Mouse (Mus musculus): Measurements from ENCODE around the gene Morc1. TPM values are rescaled to one million over a fixed set of nuclear protein-coding genes. Genes with fewer than 3 reads are reported as not detected.
A peak's percentile ranks its signal among the peaks of the same experiment; 100 is the strongest.

The Morc1 gene
- total RNA-seq, 2 experiments from 2014 or later: not detected

GRCm38 (mm10) chr16:48613783-48614182, 182.7 kb downstream of the Morc1 start:
- ATAC-seq (replicated peaks; ENCODE audit: low FRiP score, low TSS enrichment, poor library complexity, severe bottlenecking): no peak

GRCm38 (mm10) chr16:48620510-48620909, 189.5 kb downstream of the Morc1 start:
- ATAC-seq (replicated peaks; ENCODE audit: low FRiP score, low TSS enrichment, poor library complexity, severe bottlenecking): no peak

DNA sequence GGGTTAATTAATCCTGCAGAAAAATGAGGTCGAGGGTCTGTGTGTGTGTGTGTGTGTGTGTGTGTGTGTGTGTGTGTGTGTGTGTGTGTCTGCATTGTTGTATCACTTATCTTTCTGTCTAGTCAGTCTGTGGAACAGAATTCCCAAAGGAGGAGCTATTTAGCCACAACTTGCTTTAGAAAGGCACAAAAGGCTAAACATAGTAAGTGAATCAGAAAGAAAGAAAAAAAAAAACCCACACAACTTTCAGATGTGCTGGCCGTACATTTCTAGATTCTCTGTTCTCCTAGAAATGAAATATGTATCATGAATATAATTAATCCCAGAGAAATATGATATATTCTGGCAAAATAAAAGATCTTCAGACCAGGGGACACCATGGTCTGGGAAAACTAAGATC, 190.0 kb downstream of the Morc1 start:
- ATAC-seq (replicated peaks; ENCODE audit: low FRiP score, low TSS enrichment, poor library complexity, severe bottlenecking): no peak

DNA sequence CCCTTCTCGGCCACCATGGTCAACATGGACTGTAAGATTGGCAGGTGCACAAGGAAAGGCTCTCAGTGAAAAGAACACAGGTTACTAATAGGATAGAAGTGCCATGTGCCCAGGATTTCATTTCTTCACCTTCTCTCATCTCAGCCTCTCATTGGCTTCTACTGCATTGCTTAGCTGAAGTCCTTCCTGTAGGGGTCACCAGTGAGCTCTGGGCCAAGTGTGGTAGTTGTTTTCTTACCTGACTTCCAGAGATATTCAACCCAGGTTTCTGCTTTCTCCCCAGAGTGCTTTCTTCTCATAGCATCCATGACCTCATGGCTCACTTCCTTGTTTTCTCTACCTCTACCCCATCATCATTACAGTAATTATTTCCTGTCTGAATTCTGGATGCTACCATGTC, 192.4 kb downstream of the Morc1 start:
- ATAC-seq (replicated peaks; ENCODE audit: low FRiP score, low TSS enrichment, poor library complexity, severe bottlenecking): peak; percentile 63

GRCm38 (mm10) chr16:48626186-48626585, 195.1 kb downstream of the Morc1 start:
- no peak for ATAC-seq (replicated peaks; ENCODE audit: low FRiP score, low TSS enrichment, poor library complexity, severe bottlenecking)

DNA sequence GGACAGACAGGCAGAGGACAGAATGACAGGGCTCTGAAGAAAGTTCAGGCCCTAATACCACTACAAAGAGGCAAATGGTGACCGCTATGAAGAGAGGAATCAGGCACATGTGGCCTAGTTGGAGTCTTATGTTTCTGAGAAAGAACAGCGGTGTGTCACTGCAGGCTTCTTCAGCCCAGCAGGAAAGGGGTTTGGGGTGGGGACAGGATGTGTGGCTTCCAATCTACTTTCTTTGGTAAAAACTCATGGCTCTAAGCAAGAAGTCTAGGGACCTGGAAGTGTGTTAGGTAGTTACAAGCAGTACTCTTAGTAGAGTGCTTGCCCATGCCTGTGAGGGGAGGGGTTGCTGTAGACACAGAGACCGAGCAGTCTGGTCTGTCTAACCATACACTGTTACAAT, 196.3 kb downstream of the Morc1 start:
- ATAC-seq (replicated peaks; ENCODE audit: low FRiP score, low TSS enrichment, poor library complexity, severe bottlenecking): no peak

- no peak for ATAC-seq (replicated peaks; ENCODE audit: low FRiP score, low TSS enrichment, poor library complexity, severe bottlenecking)
These were observed 198.7 kb downstream of the Morc1 start for GRCm38 (mm10) chr16:48629710-48630109.

- ATAC-seq (replicated peaks; ENCODE audit: low FRiP score, low TSS enrichment, poor library complexity, severe bottlenecking): no peak
These were observed 199.4 kb downstream of the Morc1 start for GRCm38 (mm10) chr16:48630466-48630865.

GRCm38 (mm10) chr16:48632351-48632750, 201.3 kb downstream of the Morc1 start:
- ATAC-seq (replicated peaks; ENCODE audit: low FRiP score, low TSS enrichment, poor library complexity, severe bottlenecking): no peak

- no peak for ATAC-seq (replicated peaks; ENCODE audit: low FRiP score, low TSS enrichment, poor library complexity, severe bottlenecking)
These were observed 215.2 kb downstream of the Morc1 start for GRCm38 (mm10) chr16:48646246-48646645.

DNA sequence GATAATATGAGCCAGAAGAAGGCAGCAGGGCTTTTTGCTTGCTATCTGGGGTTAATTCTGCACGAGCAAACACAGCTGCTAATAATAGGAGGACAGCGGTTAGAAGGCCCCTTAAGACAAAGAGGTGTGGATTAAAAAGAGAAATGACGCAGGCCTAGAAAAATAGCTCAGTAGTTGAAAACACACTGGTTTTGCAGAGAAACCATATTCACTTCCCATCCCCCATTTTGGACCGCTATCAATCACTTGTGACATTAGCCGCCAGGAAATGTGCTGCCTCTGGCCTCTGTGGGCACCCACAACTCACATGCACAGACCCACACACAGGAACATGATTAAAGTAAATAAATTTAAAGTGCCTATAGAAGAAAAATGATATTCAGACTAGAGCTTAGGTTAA, 240.7 kb downstream of the Morc1 start:
- ATAC-seq (replicated peaks; ENCODE audit: low FRiP score, low TSS enrichment, poor library complexity, severe bottlenecking): no peak

DNA sequence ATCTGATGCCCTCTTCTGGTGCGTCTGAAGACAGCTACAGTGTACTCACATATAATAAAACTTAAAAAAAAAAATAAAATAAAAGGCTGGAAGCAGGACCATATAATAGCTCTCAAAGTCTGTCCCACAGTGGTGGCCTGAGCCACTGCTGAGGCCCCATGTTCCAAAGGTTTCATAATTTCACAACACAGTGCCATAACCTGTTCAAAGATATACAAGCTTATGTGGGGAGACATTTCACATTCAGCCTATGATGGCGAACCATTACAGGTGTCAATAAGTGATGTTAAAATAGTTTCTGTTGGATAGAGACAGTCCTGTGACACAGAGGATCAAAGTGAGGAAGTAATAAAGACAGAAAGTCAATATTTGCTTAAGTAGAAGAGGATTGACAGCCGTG, 241.6 kb downstream of the Morc1 start:
- ATAC-seq (replicated peaks; ENCODE audit: low FRiP score, low TSS enrichment, poor library complexity, severe bottlenecking): no peak

- peak; percentile 96 for ATAC-seq (replicated peaks; ENCODE audit: low FRiP score, low TSS enrichment, poor library complexity, severe bottlenecking)
These were observed 244.6 kb downstream of the Morc1 start for GRCm38 (mm10) chr16:48675607-48676006.

GRCm38 (mm10) chr16:48676205-48676604, 245.2 kb downstream of the Morc1 start:
- no peak for ATAC-seq (replicated peaks; ENCODE audit: low FRiP score, low TSS enrichment, poor library complexity, severe bottlenecking)

GRCm38 (mm10) chr16:48677381-48677780, 246.3 kb downstream of the Morc1 start:
- ATAC-seq (replicated peaks; ENCODE audit: low FRiP score, low TSS enrichment, poor library complexity, severe bottlenecking): no peak

- ATAC-seq (replicated peaks; ENCODE audit: low FRiP score, low TSS enrichment, poor library complexity, severe bottlenecking): peak; percentile 64
These were observed 247.0 kb downstream of the Morc1 start for GRCm38 (mm10) chr16:48678029-48678428.

Other genes with a start within 250 kb of the Morc1 start
- not detected in 2 replicates for gene Dppa4, start 147.5 kb upstream of the Morc1 start, total RNA-seq (2014; fragmentation: Nextera tagmentation)
- gene Dppa4, start 147.5 kb upstream of the Morc1 start, total RNA-seq (2017): not detected in 2 replicates
- not detected in 2 replicates for gene Dppa2, start 127.3 kb upstream of the Morc1 start, total RNA-seq (2014; fragmentation: Nextera tagmentation)
- gene Dppa2, start 127.3 kb upstream of the Morc1 start, total RNA-seq (2017): not detected in 2 replicates
- not detected in 2 replicates for gene Gm5485, start 18.8 kb upstream of the Morc1 start, total RNA-seq (2014; fragmentation: Nextera tagmentation)
- gene Gm5485, start 18.8 kb upstream of the Morc1 start, total RNA-seq (2017): not detected in 2 replicates